Mouse (Mus musculus): ENCODE measurements at regions not wholly inside any gene's neighbourhood (a gene's known extent, or its start where the extent isn't known, plus 50 kb on each side); places are given as distances from the start of the nearest gene placed in this dataset.
A peak's percentile ranks its signal among the peaks of the same experiment; 100 is the strongest.
"Not testable (repeated sequence)": the region's sequence is repeated elsewhere in the genome, so short reads cannot be mapped to it uniquely, and the experiment has no call there.

DNA sequence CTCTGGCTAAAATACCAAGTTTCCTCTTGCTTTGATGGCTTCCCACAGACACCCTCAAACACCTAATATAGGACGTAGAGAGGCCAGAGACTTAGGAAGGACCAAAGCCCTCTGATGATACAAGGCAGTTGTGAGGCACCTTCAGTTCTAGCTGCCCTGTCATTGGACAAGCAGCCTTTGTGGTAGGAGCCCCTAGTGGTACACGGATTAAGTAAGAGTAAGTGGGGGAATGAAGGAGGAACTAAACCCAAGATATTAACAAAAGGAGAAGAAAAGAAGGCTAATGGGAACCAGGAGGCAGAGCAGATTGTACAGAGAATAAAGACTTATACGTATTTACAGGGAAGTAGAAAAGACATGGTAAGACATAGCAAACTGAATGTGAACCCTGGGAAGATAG, 352.3 kb upstream of the Tmco5 start:
- not testable (repeated sequence) for DNase-seq (ENCODE audit: low spot score in 2 of 2)

DNA sequence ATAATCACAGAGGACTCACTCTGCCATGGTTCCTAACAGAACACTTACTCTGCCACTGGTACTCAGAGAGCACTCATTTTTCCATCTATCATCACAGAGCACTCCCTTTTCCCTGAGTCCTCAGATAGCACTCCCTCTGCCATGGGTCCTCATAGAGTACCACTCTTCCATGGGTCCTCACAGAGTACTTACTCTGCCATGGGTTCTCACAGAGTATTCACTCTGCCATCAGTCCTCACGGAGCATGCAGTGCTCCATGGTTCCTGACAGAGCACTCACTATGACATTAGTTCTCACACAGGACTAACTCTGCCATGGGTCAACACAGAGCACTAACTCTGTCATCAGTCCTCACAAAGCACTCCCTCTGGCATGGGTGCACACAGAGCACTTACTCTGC, 342.0 kb upstream of the Tmco5 start:
- no peak for DNase-seq (ENCODE audit: low spot score in 2 of 2)

DNA sequence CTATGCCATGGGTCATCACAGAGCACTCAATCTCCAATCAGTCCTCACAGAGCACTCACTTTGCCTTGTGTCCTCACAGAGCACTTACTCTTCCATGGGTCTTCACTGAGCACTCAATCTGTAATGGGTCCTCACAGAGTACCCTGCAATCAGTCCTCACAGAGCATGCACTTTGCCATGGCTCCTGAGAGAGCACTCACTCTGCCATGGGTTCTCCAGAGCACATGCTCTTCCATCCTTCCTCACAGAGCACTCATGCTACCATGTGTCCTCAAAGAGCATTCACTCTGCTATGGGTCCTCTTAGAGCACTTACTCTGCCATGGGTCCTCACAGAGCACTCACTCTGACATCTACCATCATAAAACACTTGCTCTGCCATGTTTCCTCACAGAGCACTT, 319.1 kb upstream of the Tmco5 start:
- DNase-seq (ENCODE audit: low spot score in 2 of 2) = no peak

DNA sequence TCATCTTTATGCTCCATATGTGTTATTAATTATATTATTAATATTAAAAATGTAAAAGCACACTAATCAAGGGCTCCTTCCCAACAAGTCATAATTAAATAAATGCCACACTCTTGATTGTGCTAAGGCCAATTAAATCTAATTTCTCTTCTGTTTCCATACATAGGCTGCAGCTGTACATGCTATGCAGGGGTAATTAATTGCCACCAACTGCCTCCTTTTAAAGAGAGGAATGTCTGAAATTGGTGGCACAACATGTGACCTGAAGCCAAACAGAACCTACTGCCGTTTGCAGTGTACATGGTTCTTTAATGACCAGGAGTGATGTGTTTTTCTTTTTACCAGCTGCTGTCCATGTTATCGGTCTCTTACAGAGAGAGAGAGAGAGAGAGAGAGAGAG, 294.5 kb upstream of the Tmco5 start:
- DNase-seq (ENCODE audit: low spot score in 2 of 2) = no peak

DNA sequence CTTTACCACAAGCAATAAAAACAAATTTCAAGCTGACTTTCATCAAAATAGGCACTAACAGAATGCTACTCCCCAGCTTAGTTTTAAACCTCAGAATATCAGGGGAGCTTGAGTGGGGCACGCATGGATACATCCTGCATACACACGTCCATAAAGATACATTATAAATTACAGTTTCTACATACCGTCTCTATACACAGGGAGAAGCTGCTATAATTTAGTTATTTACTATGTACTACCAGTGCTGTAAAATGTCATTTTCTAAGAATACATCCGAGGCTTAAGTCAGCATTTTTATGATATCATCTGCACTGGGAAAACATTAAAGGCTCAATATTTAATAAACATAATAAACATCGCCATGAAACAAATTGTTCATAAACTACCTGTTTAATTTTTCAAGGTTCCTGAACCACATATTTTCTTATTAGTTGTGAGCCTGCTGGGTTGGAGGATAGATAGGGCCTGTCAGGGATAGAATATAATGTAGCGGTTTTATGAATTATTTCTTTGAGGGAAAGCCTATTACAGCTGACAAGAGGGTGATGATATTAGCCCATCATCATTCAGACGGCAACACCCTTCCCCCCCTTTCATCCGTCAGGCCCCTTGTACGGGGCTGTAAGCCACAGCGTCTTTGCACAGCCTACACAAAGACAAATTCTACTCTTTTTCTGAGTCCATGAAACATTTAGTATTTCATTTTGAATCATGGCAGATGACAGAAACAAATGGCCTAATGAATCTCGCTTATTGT, 292.1 kb upstream of the Tmco5 start:
- no peak for DNase-seq (ENCODE audit: low spot score in 2 of 2)

DNA sequence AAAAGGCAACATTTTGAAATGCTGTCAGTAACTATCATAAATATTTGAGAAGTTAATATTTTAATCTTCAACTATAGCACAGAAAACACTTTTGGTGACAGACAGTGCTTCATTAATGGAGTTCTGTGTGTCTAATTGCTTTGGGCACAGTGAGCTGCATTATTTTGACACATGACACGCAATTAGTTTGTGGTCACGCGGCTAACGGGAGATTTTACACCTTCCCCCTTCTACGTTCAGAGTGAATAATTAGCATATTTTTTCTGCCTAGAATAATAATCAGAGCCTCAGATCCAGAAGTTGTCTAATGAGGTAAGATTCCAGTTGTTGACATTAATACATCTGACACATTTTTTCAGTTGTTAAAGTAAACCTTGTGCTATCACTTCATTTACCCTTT, 272.6 kb upstream of the Tmco5 start:
- no peak for DNase-seq (ENCODE audit: low spot score in 2 of 2)

DNA sequence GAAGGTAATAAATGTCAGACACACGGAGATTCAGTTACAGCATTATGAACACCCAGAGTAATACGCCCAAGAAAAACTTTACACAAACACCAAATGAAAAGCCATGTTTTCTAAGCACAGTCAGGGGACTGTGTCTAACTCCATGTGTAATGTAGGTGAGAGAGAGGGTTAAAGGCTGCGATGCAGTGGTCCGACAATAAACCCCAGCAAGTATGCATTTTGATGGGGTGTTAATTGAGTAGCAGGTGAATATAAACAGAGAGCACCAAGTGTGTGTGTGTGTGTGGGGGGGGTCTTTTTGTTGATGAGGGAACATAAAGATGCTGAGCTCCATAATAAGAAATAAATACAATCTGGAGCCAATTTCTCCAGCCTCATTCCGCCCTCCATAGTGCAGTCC, 238.6 kb upstream of the Tmco5 start:
- DNase-seq (ENCODE audit: low spot score in 2 of 2) = no peak

DNA sequence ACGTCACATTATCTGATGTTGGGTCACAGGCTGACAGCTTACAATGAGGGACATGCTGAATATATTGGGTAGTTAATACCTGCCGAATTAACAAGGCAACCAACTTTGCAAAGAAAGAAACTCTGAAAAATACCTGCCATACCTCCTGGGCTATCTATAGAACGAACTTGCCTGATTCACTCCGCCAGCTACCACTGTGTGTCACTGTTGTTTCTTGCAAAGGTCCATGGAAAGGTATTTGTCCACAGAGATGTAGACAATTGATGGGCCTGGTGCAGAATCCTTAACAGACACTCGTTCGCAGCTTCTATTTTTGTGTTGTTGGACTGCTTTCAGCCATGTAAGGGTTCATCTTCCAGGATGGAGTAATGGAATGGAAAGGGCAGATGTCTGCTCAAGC, 226.4 kb upstream of the Tmco5 start:
- DNase-seq (ENCODE audit: low spot score in 2 of 2) = no peak

DNA sequence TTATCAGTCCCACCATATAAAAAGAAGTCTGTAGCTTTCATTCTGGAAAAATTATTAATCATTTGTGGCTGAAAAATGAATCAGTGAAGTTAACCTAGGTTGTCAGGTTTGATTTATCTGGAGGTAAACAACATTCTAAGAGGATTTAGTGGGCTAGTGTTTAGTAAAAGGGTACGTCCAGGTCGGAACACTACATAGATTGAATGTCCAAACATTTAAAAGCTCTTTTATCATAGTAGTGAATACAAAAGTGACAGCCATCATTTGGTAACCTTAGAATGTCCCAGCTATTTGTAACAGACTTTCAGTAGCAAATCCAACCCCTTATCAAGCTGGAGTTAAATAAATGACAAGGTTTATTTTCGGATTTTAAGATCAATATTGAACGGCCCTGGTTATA, 192.7 kb upstream of the Tmco5 start:
- DNase-seq (ENCODE audit: low spot score in 2 of 2) = no peak

DNA sequence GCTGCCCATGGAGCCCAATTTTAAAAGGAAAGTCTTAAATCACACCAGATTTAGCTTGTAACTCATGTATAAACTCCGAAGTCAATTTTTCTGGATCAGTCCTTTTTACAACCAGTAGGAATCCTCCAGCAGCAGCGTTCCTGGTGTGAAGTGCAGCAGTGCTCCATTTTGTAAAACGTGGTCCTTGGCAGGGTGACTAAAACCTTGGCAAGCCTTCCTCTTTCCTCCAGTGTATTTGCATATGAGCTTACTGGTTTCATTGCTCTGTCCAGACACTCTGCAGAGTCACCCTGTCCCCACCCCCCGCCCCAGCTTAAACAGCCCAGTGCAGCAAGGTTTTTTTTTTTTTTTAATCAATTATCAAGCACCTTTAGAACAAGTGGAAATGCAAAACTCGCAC, 180.9 kb upstream of the Tmco5 start:
- DNase-seq (ENCODE audit: low spot score in 2 of 2) = no peak

DNA sequence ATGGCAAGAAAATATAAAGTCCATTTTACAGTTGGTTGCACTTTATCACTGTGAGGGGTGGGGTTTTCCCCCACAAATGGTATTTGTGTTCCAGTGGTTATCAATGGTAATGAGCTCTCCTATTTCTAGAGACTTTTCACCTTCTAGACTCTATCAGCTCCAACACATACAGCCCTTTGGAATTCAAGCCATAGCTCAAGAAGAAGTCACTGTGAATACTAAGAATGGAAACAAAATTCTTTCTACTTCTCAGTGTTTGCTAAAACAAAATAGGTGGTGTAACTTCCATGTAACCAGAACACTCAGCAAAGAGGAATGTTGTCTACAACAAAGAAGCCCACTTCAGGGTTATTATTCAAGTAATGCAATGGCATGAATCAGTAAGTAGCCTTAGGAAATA, 173.8 kb upstream of the Tmco5 start:
- DNase-seq (ENCODE audit: low spot score in 2 of 2) = no peak

DNA sequence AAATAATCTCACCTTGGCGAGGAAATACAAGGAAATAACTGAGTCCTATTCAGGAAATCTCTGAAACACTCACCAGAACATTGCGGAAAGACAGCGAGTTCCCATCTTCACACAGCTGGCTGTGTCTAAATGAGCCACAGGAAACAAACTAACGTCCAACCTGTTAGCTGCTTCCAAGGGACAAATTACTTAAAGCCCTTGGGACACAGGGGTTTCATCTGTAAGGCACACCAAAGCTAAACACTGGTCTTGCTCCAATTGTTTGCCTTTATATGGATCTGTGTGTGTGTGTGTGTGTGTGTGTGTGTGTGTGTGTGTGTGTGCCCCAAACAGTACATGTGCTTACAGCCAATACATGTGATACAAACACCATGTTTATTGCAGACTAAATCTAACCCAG, 168.9 kb upstream of the Tmco5 start:
- DNase-seq (ENCODE audit: low spot score in 2 of 2) = no peak

DNA sequence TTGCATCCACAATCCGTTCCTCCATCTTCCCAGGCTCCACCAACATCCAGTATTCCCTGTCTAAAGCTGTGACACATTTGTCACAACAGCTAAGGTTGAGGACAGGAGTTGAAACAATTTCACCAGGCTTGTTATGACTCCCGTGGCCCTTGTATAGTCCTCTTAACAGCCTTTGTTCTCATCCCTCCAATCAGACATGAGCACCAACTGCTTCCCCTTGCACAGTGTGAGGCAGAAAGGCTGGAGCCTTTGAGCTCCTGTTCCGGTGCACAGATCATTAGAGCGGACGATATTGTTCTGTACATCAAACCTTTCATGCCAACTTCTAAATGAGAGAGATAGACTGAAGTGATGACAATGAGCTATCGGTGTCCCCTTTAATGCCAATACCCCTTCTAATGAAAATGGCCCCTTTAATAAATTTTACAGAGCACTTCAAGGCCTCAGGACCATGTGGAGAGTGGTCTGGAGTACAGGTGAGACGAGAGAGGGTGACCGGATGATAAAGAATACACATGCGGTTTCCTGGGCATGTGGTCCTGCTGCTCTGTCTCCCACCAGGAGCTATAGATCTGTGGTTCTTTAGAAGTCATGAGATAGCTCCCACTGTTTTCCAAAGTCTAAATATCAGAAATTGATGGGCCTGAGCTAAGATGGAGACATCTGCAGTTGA, 161.8 kb upstream of the Tmco5 start:
- no peak for DNase-seq (ENCODE audit: low spot score in 2 of 2)

DNA sequence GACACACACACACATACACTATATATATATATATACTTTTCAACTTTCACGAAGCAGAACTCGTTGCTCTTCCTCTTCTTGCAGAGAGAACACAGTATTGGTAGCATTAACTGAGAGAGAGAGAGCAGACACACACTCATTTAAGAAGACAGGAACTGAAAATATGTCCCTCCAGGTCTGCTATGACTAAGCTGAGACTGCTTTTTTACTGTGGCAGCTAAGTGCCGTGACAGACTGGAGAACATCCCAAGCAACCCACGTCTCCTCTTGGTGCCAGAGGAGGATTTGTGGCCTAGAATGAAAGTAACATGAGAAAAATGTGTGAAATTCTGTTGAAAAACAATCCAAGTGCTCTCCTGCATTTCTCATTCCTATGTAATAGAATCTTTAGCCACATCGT, 159.9 kb upstream of the Tmco5 start:
- peak; percentile 45 to 73 for DNase-seq (ENCODE audit: low spot score in 2 of 2)

DNA sequence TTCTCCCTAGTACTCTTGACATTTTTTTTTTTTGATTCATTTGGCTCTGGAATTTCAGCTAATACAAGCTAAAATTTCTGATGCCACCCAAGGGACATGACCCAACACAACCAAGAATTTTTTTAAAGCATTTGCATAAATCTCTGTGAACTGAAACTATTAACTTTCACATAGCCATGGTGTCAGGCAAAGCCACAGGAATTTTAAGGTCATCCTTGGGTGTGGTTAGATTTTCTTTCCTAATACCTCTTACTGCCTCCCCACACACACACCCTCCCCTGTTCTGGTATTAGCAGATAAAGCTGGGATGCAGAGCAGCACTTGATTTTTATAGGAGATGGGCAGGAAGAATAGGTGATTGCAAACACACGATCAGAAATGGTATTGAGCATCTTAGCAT, 150.9 kb upstream of the Tmco5 start:
- DNase-seq (ENCODE audit: low spot score in 2 of 2) = no peak

DNA sequence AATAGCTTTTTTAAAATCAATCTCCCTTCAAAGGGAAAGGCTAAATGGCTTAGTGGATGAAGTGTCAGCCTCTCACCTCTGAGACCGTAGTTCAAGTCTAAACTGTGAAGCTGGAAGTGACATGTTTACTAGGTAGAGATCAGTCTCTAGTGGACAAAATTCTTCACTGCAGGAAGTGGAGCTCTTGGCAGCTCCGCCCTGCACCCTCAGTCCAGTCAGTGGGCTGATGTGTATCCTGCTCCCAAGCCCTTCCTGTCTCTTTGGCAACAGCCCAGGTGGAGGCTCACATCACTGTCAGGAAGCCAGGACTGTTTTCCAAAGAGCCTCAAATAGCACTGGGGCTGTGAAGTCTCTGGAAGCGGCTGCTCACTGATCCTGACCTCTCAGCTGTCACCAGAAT, 142.8 kb upstream of the Tmco5 start:
- DNase-seq (ENCODE audit: low spot score in 2 of 2) = no peak

DNA sequence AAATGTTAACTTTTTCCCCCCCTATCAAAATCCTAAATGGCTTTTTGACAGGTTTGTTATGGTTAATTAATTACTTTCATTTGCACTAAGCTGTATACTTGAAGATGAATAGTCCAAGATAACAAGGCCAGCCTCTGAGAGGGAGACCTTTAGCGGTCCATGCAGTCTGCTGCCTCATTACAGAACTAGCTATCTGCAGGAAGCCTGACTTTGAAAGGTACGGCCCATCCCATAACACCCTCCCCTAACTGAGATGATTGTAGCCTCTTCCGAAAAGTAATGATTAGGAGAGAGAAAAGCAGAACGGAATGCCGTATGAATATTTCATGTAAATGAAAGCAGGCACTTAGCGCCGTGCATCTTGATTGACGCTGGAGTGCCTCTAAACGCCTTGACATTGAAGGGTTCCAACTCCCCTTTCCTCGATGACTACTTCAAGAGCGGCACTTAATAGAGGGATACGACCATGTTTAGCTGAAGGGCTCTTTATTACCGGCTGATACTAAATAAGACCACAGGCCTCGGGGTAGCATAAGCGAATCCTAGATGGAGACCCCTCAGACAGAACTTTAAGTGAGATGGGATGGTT, 109.9 kb upstream of the Tmco5 start:
- no peak for DNase-seq (ENCODE audit: low spot score in 2 of 2)

DNA sequence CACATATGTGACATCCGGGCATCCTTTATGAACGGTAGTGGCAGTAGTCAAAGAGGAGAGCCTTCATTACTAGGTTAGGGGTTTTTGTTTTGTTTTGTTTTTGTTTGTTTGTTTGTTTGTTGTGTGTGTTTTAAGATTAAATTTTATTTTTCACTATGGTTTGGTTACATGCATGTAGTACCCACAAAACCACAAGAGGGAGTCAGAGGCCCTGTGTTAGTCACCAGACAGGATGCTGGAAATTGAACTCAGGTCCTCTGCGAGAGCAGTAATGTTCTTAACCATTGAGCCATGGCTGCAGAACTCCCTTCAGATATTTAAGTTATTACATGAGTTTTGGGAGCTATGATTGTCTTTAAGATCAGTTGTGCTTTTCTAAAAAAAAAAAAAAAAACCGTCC, 109.3 kb upstream of the Tmco5 start:
- DNase-seq (ENCODE audit: low spot score in 2 of 2) = no peak

DNA sequence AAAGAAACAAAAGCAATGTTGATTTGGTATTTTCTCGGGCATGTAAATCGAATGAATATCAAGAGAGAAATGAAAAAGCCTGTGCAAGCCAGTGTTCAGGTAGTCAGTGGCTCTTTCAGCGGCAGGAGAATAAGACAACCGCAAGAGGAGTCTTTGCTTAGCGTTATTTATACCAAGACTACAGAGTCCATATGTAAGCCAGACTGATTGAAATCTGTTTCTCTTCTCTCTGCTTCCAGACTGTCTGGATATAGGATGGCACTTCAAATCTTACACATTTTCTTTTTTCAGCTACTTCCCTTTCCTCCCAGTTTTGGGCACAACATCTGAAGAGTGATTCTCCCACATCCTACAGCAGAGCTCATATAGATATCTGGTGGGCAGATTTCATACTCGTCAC, 105.9 kb upstream of the Tmco5 start:
- no peak for DNase-seq (ENCODE audit: low spot score in 2 of 2)

DNA sequence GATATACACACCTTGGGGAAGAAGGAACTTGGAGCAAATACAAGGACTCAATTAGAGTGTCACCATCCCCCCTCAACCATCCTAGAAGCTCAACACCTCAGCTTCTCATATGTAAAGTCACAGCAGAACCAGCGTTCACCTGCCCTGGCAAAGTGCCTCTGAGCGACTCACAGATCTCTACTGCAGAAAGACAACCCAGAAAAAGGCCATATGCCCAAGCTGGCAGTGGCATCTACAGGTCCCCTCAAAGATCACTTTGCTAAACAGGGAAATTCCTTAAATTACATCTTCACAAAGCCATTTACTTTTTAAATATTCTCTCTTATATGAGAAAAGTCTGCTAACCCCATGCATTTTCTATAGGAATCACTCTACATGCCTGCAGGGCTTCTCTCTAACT, 78.3 kb upstream of the Tmco5 start:
- no peak for DNase-seq (ENCODE audit: low spot score in 2 of 2)

DNA sequence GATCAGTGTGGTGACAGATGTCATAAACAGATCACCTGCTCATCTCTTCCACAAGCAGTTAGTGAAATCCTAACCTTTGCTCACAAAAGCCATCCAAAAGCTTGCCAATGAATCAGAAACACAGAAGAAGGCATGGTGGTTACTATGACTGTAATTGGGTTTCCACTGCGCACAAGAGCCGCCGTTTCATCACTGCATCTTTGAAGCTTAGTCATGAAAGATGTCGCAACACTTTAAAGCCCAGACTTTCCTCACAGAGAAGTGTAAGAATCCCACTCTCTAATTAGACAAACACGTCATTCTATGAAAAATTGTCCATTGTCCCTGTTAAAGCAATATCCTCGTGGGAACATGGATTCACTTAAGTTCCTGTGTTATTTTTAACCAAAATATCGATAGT, 76.9 kb upstream of the Tmco5 start:
- no peak for DNase-seq (ENCODE audit: low spot score in 2 of 2)

DNA sequence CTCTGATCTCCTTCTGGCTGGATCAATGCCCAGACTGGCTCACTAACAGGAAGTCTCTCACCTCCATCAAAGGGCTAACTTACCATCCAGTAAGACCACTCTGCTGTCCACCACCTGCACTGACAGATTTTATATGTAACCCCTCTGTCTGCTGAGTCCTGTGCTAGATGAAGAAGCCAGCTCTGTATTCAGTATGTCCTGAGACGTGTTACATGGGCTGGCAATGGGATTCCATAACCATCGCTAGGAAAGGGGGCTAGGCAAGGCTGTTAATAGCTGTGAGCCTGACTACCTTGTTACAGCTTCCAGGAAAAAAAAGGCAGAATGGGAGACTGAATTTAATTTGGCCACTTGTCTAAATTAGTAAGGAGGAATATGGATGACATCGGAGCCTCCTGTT, 71.3 kb upstream of the Tmco5 start:
- DNase-seq (ENCODE audit: low spot score in 2 of 2) = no peak

DNA sequence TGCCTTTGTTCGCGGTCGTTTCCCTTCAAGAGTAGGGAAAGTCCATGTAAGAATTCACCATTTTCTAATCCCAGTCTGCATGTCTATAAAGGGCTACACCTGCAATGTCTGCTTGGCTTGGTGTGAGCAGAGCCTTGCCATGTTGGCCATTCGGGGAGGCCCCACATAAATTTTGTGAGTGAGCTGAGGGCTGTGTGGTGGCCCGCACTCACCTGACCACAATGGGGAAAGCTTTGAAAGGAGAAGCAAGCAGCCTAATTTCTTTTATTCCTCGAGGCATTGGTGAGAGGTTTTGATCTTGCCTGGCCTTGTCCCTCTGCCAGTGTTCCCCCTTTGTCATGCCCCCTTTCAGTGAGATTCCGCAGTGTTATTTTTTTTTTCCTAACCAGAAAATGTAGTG, 70.9 kb upstream of the Tmco5 start:
- DNase-seq (ENCODE audit: low spot score in 2 of 2) = no peak
